Mouse (Mus musculus): ENCODE results near the gene Tbrg1. TPM values are rescaled to one million over a fixed set of nuclear protein-coding genes. Genes with fewer than 3 reads are reported as not detected.

Tbrg1 gene
- total RNA-seq, 2 experiments from 2014 or later = 10.7 to 12.8 TPM

GRCm38 (mm10) chr9:37634269-37634668 lies 22.8 kb downstream of the Tbrg1 start:
- ATAC-seq (ENCODE audit: poor library complexity, severe bottlenecking) = no peak

GRCm38 (mm10) chr9:37632305-37632704 lies 24.8 kb downstream of the Tbrg1 start:
- no peak for ATAC-seq (ENCODE audit: poor library complexity, severe bottlenecking)

DNA sequence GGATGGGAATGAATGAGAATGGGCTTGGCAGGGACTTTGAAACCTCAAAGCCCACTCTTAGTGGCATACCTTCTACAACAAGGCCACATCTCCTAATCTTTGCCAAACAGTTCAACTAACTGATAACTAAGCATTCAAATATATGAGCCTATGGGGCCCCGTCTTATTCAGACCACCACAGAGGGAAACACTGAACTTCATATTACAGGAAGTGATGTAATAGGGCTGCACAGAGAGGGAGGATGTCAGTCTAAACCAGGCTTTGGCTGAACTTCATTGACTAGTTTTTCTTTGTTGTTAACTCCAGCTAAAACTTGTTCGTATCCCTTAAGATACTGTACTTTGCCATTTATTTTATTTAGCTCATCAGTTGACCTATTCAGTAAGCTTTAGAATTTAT lies 27.2 kb downstream of the Tbrg1 start:
- no peak for ATAC-seq (ENCODE audit: poor library complexity, severe bottlenecking)

DNA sequence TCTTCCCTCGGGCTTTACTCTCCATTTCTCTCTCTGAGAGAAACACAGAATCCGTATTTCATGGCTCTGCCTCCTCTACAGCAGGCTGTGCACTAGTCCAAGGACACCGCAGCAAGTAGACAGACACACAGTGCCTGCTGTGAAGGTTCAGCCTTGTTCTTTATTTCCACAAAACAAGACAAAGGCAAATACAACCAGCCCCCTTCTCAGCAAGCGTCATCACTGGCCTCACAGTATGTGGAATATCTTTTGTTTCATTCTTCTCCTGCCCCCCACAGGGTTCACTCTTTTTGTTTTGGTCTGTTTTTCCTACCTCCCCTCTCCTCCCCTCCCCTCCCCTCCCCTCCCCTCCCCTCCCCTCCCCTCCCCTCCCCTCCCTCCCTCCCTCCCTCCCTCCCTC lies 28.5 kb downstream of the Tbrg1 start:
- ATAC-seq (ENCODE audit: poor library complexity, severe bottlenecking) = no peak

GRCm38 (mm10) chr9:37627263-37627662 lies 29.8 kb downstream of the Tbrg1 start:
- no peak for ATAC-seq (ENCODE audit: poor library complexity, severe bottlenecking)

DNA sequence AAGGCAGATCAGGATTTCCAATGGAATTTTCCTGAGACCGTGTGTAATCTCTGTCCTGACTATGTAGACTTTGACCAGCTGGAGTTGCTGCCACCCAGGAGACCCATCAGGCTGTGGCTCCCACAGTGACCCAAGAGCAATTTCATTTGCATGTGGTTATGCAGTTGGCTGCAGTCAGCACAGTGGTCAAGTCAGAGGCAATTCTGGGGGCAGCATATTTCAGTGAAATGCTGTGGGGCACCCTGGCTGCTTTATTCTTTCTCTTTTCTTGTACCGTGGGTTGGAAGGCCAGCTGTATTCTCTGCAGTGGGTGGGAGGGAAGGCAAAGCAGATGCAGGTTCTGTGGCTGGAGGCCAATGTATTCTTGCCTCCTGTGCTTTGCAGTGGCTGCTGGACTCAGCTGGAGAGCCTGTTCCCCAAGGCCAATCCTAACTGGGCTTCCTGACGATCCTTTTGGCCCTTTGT lies 31.0 kb downstream of the Tbrg1 start:
- ATAC-seq (ENCODE audit: poor library complexity, severe bottlenecking) = no peak

- ATAC-seq (ENCODE audit: poor library complexity, severe bottlenecking) = no peak
These were observed 31.5 kb downstream of the Tbrg1 start for GRCm38 (mm10) chr9:37625641-37626040.

DNA sequence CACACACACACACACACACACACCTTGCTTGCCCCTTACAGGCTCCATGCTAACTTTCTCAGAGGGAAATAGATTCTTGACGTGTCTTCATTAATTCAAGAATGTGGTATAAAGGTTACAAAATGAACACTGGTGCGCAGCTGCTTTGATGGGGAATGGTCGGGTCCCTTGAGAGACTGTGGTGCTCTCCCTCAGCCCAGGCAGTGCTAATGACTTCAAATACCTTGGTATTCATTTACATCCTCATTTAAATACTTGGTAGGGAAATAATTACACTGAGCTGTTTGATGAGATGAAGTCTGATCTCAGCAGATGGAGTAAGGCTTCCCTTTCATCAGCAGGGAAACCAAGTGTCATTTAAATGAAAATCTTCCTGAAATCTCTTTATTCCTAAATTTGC lies 32.0 kb downstream of the Tbrg1 start:
- ATAC-seq (ENCODE audit: poor library complexity, severe bottlenecking) = no peak

- no peak for ATAC-seq (ENCODE audit: poor library complexity, severe bottlenecking)
These were observed 32.6 kb downstream of the Tbrg1 start for GRCm38 (mm10) chr9:37624502-37624901.

DNA sequence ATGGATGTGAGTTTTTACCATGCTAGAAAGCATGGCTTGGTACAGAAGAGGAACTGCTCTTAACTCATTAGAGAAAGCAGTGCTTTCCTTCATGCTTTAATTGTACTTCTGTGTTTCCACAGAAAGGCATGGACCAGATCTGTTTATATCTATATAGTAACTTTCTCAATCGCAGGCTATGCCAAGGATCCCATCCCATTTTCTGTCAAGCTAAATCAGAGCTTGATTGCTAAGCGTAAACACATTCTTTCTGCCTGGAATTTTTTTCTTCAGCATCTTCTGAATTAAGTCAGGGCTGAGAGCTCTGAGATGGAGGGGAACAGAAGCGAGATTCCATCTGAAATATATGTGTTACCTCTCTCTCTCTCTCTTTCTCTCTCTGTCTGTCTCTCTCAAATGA lies 33.1 kb downstream of the Tbrg1 start:
- ATAC-seq (ENCODE audit: poor library complexity, severe bottlenecking) = no peak

GRCm38 (mm10) chr9:37621290-37621689 lies 35.8 kb downstream of the Tbrg1 start:
- no peak for ATAC-seq (ENCODE audit: poor library complexity, severe bottlenecking)

- 0 out of 2 replicates have a peak, but pooled peaks have one; percentile 44 for ATAC-seq (ENCODE audit: poor library complexity, severe bottlenecking)
These were observed 40.3 kb downstream of the Tbrg1 start for GRCm38 (mm10) chr9:37616770-37617169.

DNA sequence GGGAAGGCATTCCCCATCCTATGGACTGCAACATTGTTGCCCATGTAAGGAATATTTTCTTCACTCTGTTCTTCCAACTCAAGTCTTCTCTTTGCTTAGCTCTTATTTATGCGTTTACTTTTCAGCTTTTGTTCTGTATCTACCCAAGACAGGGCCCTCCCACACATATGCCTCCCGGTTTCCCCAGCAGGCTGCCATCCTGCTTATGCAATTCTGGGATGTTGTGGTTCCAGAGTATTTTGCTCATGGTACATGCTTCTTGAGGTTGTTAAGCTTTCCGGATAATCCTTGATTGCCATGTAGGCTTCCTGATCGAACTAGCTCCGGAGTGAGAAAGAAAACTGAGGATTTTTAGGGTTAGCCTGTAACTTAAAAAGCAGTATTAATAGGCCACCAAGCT lies 41.9 kb downstream of the Tbrg1 start:
- ATAC-seq (ENCODE audit: poor library complexity, severe bottlenecking) = no peak

DNA sequence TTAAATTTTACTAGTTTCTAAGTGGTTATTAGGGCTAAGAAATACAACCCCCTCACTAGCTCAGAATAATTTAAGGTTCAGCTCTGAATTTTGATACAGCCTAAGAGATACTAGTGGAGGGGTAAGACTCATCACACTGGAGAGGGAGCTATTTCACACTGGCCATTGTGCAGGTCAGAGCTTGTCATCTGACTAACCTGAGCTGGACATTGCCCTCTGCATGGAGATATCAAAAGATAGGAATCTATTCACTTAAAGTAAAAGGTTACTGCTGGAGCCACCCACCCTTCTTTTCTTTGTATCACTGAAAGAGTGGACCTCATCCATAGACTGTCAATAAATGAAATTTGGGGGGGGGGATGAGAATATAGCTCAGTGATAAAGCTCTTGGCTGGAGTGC lies 42.8 kb downstream of the Tbrg1 start:
- no peak for ATAC-seq (ENCODE audit: poor library complexity, severe bottlenecking)

- no peak for ATAC-seq (ENCODE audit: poor library complexity, severe bottlenecking)
These were observed 43.2 kb downstream of the Tbrg1 start for GRCm38 (mm10) chr9:37613911-37614280.

- ATAC-seq (ENCODE audit: poor library complexity, severe bottlenecking) = peak; percentile 94
These were observed 43.8 kb downstream of the Tbrg1 start, which contains the start of gene Spa17 for GRCm38 (mm10) chr9:37613182-37613910. Gene Spa17 (minus strand): TSS chr9:37613722.

GRCm38 (mm10) chr9:37609558-37609957 lies 47.6 kb downstream of the Tbrg1 start:
- ATAC-seq (ENCODE audit: poor library complexity, severe bottlenecking) = no peak

DNA sequence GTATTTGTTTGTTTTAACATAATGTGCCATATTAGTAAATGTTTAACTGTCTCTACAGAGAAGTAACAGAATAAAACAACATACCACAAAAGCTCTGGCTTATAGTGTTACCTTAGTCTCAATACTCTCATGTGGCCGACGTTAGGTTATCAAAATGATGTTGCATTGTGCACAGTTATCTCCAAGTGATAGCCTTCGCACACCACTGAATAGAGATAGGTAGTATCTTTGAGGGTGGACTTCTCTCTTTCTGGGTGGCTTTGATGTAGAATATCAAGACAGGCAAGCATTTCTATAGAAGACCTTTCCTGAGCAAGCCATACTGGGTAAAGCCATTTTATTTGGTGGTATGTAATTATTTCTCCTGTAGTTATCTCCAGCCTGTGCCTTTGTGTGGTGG lies 52.0 kb downstream of the Tbrg1 start:
- ATAC-seq (ENCODE audit: poor library complexity, severe bottlenecking) = no peak

DNA sequence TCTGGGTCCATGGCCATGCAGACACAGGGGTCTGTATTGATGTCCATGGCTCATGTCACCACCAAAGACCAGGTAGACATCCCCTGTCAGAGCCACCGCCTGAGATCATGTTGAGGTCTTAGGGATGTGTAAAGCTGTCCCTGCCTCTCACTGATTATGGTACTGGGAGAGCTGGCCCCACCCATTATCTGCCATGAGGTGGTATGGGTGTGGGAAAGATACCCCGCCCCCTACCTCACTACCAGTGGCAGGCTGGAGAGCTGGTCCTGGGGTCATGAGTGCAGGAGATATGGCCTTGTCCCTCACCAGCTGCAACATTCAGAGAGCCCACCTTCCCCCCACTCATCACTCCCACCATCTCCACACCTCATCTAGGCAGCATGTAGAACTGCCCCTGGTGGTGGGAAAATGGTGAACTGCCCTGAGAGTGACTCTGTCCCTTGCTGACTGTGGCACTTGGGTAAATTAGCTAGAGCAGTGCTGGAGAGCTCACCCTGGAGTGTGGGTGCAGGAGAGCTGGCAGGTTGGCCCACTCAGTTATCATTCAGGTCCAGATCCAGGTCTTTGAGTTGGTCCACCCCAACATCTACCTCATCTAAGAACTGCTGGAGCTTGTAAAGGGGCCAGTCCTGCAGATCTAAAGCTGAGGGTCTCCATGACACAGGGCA lies 56.4 kb downstream of the Tbrg1 start:
- no peak; the same call in 1 of the 2 replicates for ATAC-seq (ENCODE audit: poor library complexity, severe bottlenecking)
